Mouse (Mus musculus) forebrain, embryonic 16.5 days (tissue): Measurements from ENCODE around the gene Vezt. TPM values are rescaled to one million over a fixed set of nuclear protein-coding genes. Genes with fewer than 3 reads are reported as not detected.

Experiments used
- ATAC-seq: fragments of 200-750 bp; cut with Nextera tagmentation; 2 replicates; pipeline ENCODE4 v1.8.0; 2017; ENCODE audit warnings: mild to moderate bottlenecking, moderate library complexity
- H3K27ac ChIP-seq: fragments of 300-500 bp; sonication (generic); 2 replicates; pipeline ENCODE4 v1.5.1; 2014; ENCODE audit warnings: low read length, control low read depth
- H3K27me3 ChIP-seq: fragments of 300-500 bp; sonication (generic); replicated peaks from 2 replicates; pipeline ENCODE4 v1.6.1; 2014; ENCODE audit warnings: low read length; ENCODE audit not compliant: control insufficient read depth, insufficient read depth
- H3K36me3 ChIP-seq: fragments of 300-500 bp; sonication (generic); 2 replicates; pipeline ENCODE4 v1.6.1; 2014; ENCODE audit not compliant: control insufficient read depth, insufficient read depth
- H3K4me1 ChIP-seq: fragments of 300-500 bp; sonication (generic); replicated peaks from 2 replicates; pipeline ENCODE4 v1.6.1; 2014; ENCODE audit warnings: low read length; ENCODE audit not compliant: control insufficient read depth, insufficient read depth
- H3K4me2 ChIP-seq: fragments of 300-500 bp; sonication (generic); 2 replicates; pipeline ENCODE4 v1.6.1; 2014; ENCODE audit warnings: mild to moderate bottlenecking, low read length, control low read depth
- H3K4me3 ChIP-seq: fragments of 300-500 bp; sonication (generic); replicated peaks from 2 replicates; pipeline ENCODE4 v1.5.1; 2014; ENCODE audit warnings: mild to moderate bottlenecking, low read length, control low read depth
- H3K9ac ChIP-seq: fragments of 300-500 bp; sonication (generic); replicated peaks from 2 replicates; pipeline ENCODE4 v1.6.1; 2014; ENCODE audit warnings: low read depth, low read length, control low read depth
- H3K9me3 ChIP-seq: fragments of 300-500 bp; sonication (generic); 2 replicates; pipeline ENCODE4 v1.6.1; 2016; ENCODE audit warnings: low read length; ENCODE audit not compliant: control insufficient read depth
- WGBS: fragments of 180-500 bp; shearing (Covaris S2); extraction: QIAGEN DNeasy Blood & Tissue Kit; methylation state at CpG from one replicate; pipeline ENCODE4 v1.1.7; 2014; 5-methylcytosine and 5-hydroxymethylcytosine counted together
- polyA plus RNA-seq: library from polyadenylated mRNA; unstranded; fragments of >200 nt; fragmentation: Nextera tagmentation; extraction: Ambion mirVana; gene quantifications from 2 replicates; pipeline ENCODE4 v1.2.1, GENCODE M21; 2015

Gene Vezt
- polyA plus RNA-seq = 67.1 and 71.4 TPM in 2 replicates

- Histone ChIP-seq H3K4me3 (peak within 1 kb of the TSS; percentile 84), H3K9me3 (no peaks in the 10 kb centered on the region), H3K27me3 (no peaks in the 10 kb centered on the region), H3K4me2 (peak within 1 kb of the TSS; percentile 97), H3K4me1 (peaks cover 18% of the 10 kb centered on the region), H3K9ac (peak within 1 kb of the TSS; percentile 93), H3K27ac (peak within 1 kb of the TSS; percentile 47), H3K36me3 (no peaks in the 10 kb centered on the region; the same call in 1 of the 2 replicates)
- ATAC-seq = peak; percentile 99
- under 1% methylated on average over 69 of the region's 77 CpGs for WGBS
Measured at GRCm38 (mm10) chr10:94035658-94036374, at the start of gene Vezt, which contains the start of gene Fgd6. Gene Vezt, minus strand, starts transcription at chr10:94035817. Gene Fgd6, plus strand, starts transcription at chr10:94036001.

GRCm38 (mm10) chr10:94082040-94082734 lies 46.6 kb upstream of the Vezt start:
- 44% methylated on average over 7 of the region's 7 CpGs for WGBS
- ATAC-seq = no peak
- Histone ChIP-seq H3K4me2 (no peak overlapping the region), H3K4me1 (peaks cover 4% of the 10 kb centered on the region), H3K27me3 (no peaks in the 10 kb centered on the region), H3K27ac (no peak overlapping the region), H3K4me3 (no peak overlapping the region), H3K9ac (no peak overlapping the region), H3K9me3 (no peaks in the 10 kb centered on the region), H3K36me3 (no peaks in the 10 kb centered on the region)

GRCm38 (mm10) chr10:94080740-94081139 lies 45.1 kb upstream of the Vezt start:
- Histone ChIP-seq H3K9ac (no peak overlapping the region), H3K9me3 (no peaks in the 10 kb centered on the region), H3K27ac (no peak overlapping the region), H3K4me2 (no peak overlapping the region), H3K4me1 (peaks cover 5% of the 10 kb centered on the region), H3K27me3 (no peaks in the 10 kb centered on the region), H3K4me3 (no peak overlapping the region), H3K36me3 (no peaks in the 10 kb centered on the region)
- no peak for ATAC-seq
- WGBS = 84% methylated on average over 3 of the region's 3 CpGs

- Histone ChIP-seq H3K36me3 (no peaks in the 10 kb centered on the region), H3K27me3 (no peaks in the 10 kb centered on the region), H3K4me1 (peaks cover 13% of the 10 kb centered on the region), H3K9ac (no peak overlapping the region), H3K4me3 (no peak overlapping the region), H3K27ac (no peak overlapping the region), H3K9me3 (no peaks in the 10 kb centered on the region), H3K4me2 (no peak overlapping the region)
- ATAC-seq = no peak
- WGBS = 57% methylated on average over 14 of the region's 14 CpGs
Measured at GRCm38 (mm10) chr10:94076966-94077825, 41.6 kb upstream of the Vezt start.

- Histone ChIP-seq H3K4me2 (no peak overlapping the region), H3K4me3 (no peak overlapping the region), H3K27me3 (no peaks in the 10 kb centered on the region), H3K9ac (no peak overlapping the region), H3K4me1 (peaks cover 13% of the 10 kb centered on the region), H3K27ac (no peak overlapping the region), H3K36me3 (no peaks in the 10 kb centered on the region), H3K9me3 (no peaks in the 10 kb centered on the region)
- no peak for ATAC-seq
- 71% methylated on average over 4 of the region's 4 CpGs for WGBS
Measured at GRCm38 (mm10) chr10:94072916-94073465, 37.4 kb upstream of the Vezt start.

- ATAC-seq = no peak
- 49% methylated on average over 10 of the region's 10 CpGs for WGBS
Measured at GRCm38 (mm10) chr10:94072261-94072915, 36.8 kb upstream of the Vezt start.

GRCm38 (mm10) chr10:94071641-94072040 lies 36.0 kb upstream of the Vezt start:
- ATAC-seq = no peak
- H3K9me3 ChIP-seq = no peaks in the 10 kb centered on the region
- H3K27ac ChIP-seq = no peak overlapping the region
- H3K36me3 ChIP-seq = no peaks in the 10 kb centered on the region
- no peaks in the 10 kb centered on the region for H3K27me3 ChIP-seq
- no peak overlapping the region for H3K4me2 ChIP-seq
- 88% methylated on average over 7 of the region's 7 CpGs for WGBS
- H3K4me3 ChIP-seq = no peak overlapping the region
- H3K9ac ChIP-seq = no peak overlapping the region
- H3K4me1 ChIP-seq = peaks cover 8% of the 10 kb centered on the region

More at GRCm38 (mm10) chr10:94072261-94072915, 36.8 kb upstream of the Vezt start:
- Histone ChIP-seq H3K9ac (no peak overlapping the region), H3K9me3 (no peaks in the 10 kb centered on the region), H3K27me3 (no peaks in the 10 kb centered on the region), H3K4me1 (peaks cover 13% of the 10 kb centered on the region), H3K4me2 (no peak overlapping the region), H3K4me3 (no peak overlapping the region), H3K27ac (no peak overlapping the region), H3K36me3 (no peaks in the 10 kb centered on the region)

GRCm38 (mm10) chr10:94068701-94069100 lies 33.1 kb upstream of the Vezt start:
- Histone ChIP-seq H3K9ac (no peak overlapping the region), H3K27ac (no peak overlapping the region), H3K36me3 (no peaks in the 10 kb centered on the region), H3K4me3 (no peak overlapping the region), H3K4me2 (no peak overlapping the region), H3K9me3 (no peaks in the 10 kb centered on the region), H3K27me3 (no peaks in the 10 kb centered on the region), H3K4me1 (peaks cover 8% of the 10 kb centered on the region)
- ATAC-seq = no peak
- WGBS = 88% methylated on average over 5 of the region's 5 CpGs
